Mouse (Mus musculus): ENCODE data around the gene Traf3ip3.

The Traf3ip3 gene

GRCm38 (mm10) chr1:193160317-193161032 is 41.0 kb downstream of the Traf3ip3 start:
- no peak for DNase-seq (ENCODE audit: low read depth, low spot score)

GRCm38 (mm10) chr1:193159613-193160012 is 41.9 kb downstream of the Traf3ip3 start:
- DNase-seq (ENCODE audit: low read depth, low spot score): no peak

- DNase-seq (ENCODE audit: low read depth, low spot score): no peak
Observed at GRCm38 (mm10) chr1:193159163-193159562, 42.3 kb downstream of the Traf3ip3 start.

GRCm38 (mm10) chr1:193157111-193157492 is 44.4 kb downstream of the Traf3ip3 start:
- DNase-seq (ENCODE audit: low read depth, low spot score): no peak

DNA sequence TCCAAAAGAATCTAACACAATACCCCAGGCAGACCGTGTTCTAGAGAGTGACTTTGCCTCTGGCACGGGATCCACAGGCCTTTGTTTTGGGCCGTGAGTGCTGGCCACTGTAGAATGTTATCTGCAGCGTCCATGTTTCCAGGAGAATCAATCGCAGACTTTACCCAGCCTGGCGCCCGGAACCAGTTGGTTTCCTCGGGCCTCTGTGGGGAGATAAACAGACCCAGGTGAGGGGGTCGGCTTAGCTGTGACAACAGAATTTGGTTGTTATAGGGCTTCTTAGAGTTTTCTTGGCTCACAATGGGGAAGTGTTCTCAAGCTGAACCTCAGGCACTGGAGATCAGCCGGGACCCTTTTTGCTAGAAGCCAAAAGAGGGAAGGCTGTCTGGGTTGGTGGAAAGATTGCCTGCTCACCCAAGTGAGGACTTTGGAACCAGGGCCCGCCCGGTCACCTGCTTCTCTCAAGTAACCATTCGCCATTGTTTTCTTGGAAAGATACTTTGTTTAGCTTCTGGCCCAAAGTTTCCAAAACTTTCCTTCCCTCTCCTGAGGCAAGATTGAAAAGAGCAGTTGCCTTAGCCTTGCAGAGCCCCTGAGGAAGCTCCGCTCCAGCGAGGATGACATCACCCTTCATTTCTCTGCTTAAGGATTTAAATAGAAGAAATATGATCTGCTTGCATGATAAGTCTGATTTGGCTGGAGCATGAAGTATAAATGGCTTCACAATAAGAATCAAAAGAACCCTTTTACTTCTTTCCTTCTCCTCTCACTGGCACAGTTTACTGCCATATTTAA is 45.0 kb downstream of the Traf3ip3 start:
- no peak for DNase-seq (ENCODE audit: low read depth, low spot score)

- DNase-seq (ENCODE audit: low read depth, low spot score): no peak
Observed at GRCm38 (mm10) chr1:193153561-193153960, 47.9 kb downstream of the Traf3ip3 start.

DNA sequence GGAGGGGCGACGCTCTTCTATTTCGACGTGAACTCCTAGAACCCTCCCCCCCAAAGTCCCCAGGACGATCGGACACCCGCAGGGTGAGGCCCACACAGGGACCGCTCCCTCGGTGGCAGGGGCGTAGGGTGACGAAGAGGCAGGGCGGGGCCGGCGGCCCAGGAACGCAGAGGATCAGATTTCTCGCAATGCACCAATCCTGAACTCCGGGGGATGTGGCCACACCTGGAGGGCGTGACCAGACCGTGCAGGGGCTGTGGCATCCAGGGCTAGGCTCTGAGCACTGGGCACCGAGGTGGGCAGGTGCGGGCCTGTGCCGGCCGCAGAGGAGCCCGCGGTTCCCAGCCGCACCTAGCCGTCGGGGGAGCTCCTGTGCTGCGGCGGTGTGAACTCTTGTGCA is 48.6 kb downstream of the Traf3ip3 start, which contains the start of gene Irf6:
TSS of gene Irf6 (plus strand) at position 240 of the 400 bp plus-strand sequence.
- no peak for DNase-seq (ENCODE audit: low read depth, low spot score)

- no peak for DNase-seq (ENCODE audit: low read depth, low spot score)
Observed at GRCm38 (mm10) chr1:193151134-193151533, 50.4 kb downstream of the Traf3ip3 start.

- DNase-seq (ENCODE audit: low read depth, low spot score): no peak
Observed at GRCm38 (mm10) chr1:193149231-193149630, 52.3 kb downstream of the Traf3ip3 start.

GRCm38 (mm10) chr1:193146416-193146815 is 55.1 kb downstream of the Traf3ip3 start:
- DNase-seq (ENCODE audit: low read depth, low spot score): no peak

DNA sequence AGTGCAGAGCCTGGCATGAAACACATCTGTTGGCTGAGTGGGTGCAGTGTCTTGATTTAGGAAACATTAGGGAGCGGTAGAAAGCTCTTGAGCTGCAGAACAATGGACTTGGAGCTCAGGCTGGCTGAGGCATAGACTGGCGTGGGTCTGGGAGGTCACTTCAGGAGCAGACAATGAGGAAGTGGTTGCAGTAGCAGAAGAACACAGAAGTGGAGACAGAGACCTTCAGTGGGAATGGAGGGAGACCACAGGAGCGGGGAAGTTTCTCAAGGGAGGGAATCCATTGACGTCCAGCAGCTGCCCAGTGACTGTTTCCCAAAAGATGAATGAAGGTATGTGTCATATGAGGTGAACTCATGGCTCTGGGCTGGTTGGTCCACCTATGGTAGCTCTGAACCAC is 56.4 kb downstream of the Traf3ip3 start:
- DNase-seq (ENCODE audit: low read depth, low spot score): no peak

DNA sequence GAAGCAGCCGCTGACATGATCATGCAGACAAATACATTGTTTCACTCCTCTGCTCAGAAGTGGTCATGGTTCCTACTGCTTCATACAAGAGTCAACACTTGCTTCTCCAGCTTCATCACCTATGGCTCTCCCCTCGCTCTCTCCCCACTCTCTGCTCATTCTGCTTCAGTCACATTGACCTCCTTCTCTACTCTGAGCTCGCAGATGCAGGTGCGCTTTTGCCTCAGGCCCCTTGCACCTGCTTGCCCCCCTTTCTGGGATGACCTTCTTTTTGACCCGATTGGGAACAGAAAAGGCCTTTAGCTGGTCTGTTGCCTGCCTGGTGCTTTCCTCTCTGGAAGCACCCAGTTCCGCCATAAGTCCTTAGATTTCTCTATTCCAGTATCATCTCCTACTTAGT is 57.0 kb downstream of the Traf3ip3 start:
- DNase-seq (ENCODE audit: low read depth, low spot score): no peak

DNA sequence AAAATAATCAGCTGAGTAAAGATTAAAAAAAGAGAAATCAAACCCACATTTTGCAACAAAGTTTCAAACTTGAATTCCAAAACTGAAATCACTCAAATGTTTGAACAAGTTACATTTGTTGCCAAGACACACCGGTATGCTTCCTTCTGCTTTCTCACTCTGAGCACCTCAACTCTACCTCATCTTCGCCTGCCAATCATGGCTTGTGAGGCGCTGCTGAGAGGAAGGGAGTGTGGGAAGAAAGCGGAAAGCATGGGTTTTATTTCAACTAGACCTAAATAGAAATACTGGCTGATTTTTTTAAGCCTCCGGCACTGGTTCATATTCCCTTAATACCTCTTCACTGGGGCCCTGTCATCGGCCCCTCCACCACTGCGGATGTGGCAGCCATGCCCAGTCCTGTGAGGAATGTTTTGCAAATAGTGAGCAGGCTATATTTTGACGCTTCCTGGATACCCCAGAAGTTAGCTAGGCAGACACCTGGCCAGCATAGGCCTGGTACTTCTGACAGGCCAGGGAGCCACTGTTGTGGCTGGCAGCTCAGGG is 58.9 kb downstream of the Traf3ip3 start:
- DNase-seq (ENCODE audit: low read depth, low spot score): no peak

DNA sequence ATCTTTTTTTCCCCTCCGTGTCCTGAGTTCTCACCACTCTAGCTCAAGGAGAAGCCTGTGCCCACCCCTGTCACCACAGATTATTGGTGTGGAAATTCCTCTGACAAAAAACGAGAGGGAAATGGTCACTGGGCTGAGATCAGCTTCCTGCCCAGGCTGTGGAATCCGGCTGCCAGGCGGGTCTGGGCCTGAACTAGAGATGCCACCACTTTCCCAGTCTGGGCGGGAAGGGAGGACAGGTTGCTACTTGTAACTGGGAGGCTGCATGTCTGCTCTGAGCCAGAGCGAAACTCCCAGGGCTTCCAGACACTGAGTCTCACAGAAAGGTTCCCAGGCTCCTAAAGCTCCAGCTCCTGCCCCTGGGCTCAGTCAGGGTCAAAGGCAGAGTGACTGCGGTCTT is 60.4 kb downstream of the Traf3ip3 start:
- no peak for DNase-seq (ENCODE audit: low read depth, low spot score)

- no peak for DNase-seq (ENCODE audit: low read depth, low spot score)
Observed at GRCm38 (mm10) chr1:193138669-193139068, 62.8 kb downstream of the Traf3ip3 start.

DNA sequence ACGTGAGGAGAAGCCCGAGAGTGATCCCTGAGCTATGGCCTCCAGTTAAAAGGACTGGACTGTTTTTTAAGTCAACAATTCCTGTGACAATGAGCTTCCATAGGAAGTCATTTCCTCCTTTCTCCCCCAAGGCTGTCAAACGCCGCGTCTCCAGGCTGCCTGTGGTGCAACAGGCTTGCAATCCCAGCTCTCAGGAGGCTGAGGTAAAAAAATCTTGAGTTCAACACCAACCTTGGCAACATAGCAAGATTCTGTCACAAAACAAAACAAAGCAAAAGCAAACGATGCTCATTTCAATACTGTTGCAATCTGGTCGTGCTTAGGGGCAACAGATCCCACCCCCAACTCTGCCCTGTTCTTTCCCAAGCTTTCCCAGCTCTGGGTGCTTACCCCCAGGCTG is 63.4 kb downstream of the Traf3ip3 start:
- no peak for DNase-seq (ENCODE audit: low read depth, low spot score)

DNA sequence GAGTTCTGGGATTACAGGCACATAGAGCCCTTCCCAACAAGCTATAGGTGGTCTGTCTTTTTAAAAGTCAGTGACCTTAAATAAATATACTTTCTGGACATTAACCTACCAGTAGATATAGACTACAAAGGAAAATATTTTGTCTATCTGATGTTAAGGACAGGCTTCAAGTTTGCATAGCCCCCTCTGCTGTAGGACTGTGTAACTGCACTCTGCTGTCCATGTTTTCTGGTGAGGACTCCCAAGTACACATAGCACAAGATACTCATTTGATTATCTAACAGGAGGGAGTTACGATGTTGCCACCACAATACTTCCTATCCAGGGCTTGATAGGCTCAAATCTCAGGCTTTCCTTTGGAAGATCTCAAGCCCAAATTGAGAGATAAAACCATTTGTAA is 67.8 kb downstream of the Traf3ip3 start:
- DNase-seq (ENCODE audit: low read depth, low spot score): no peak

DNA sequence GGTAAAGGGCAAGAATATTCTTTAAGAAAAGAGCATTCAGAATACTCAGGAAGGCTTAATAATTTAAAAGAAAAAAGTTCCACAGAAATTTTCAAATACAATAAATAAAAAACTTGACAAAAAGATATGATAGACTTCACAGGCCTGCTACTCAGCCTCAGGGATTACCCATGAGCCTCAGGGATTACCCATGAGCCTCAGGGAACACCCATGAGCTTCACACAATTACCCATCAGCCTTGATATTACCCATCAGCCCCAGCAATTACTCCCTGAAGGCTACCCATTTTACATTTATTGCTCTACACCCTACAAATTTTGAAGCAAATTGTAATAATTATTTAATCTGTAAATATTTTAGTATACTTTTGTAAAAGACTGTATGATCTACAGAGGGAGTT is 69.1 kb downstream of the Traf3ip3 start:
- DNase-seq (ENCODE audit: low read depth, low spot score): no peak

- DNase-seq (ENCODE audit: low read depth, low spot score): no peak
Observed at GRCm38 (mm10) chr1:193131311-193131948, 70.1 kb downstream of the Traf3ip3 start.

DNA sequence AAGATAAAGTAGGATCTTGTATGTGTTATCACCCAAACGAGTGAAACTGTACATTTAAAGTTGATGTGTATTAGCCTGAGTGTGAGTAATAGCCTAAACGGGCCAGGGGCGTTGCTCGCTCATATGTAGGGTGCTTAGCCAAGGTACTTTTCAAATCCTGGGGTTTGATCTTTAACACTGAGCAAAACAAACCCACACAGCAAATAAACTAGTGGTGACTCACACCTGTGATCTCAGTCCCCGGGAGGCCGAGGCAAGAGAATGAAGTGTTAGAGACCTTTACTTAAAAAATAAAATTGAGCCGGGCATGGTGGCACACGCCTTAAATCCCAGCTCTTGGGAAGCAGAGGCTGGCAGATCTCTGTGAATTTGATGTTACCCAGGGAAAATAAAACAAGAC is 70.7 kb downstream of the Traf3ip3 start:
- DNase-seq (ENCODE audit: low read depth, low spot score): no peak

DNA sequence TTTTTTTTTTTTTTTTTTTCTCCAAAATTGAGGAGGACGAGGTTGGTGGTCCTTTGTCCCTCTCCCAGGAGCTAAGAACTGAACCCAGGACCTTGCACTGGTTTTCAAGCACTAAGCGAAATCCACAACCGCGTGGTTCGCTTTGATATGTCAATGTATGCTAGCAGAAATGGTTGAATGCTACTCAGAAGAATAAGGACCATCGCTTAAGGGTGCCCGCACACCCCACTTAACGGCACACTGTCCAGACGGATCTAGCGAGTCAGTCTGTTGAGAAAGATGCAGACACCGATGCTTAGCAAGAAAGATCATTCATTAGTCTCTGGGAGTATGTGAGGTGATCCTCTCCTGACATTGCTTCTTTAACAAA is 71.1 kb downstream of the Traf3ip3 start:
- no peak for DNase-seq (ENCODE audit: low read depth, low spot score)

DNA sequence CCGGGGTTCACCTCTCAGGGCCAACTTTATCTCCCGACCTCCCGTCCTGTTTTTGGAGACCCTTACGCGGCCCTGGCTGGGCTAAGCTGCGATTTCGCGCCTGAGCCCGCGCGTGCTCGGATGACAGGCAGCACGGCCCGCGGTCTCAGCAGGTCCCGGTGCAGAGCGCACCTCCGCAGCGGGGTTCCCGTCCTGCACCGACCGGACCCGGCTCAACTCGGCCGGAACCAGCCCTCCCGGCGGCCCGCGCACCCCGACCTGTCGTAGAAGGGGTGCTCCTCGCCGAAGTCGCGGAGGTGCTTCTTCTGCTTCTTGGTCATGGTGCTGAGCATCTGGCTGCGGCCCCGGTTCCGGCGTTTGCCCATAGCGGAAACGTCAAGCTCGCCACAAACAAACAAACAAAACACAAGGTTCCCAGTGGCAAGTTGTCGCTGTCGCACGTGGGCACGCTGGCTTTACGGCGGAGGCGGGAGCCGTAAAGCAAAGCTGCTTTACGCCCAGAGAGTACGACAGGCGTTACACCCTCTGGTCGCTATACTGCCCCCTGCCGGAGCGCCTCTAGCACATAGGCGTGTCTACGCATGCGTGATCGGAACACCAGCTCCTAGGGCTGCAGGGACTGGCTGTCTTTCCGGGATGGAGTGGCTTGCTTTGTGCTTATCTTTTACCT is 71.6 kb downstream of the Traf3ip3 start, which contains the start of gene Diexf:
TSS of gene Diexf (minus strand) at position 487 of the 670 bp plus-strand sequence.
- peak; percentile 98 for DNase-seq (ENCODE audit: low read depth, low spot score)

All from skeletal muscle tissue, adult 2 months (tissue).